Mouse (Mus musculus) MEL (cell line): ENCODE data around the gene Upp2. TPM values are rescaled to one million over a fixed set of nuclear protein-coding genes. Genes with fewer than 3 reads are reported as not detected.

Experiments used
- DNase-seq: peaks from one replicate; pipeline ENCODE4 v3.0.0; 2011; ENCODE audit warnings: low read depth, low spot score
- H3K27ac ChIP-seq: 2 replicates; pipeline ENCODE4 v1.5.1; 2012; ENCODE audit warnings: low read depth, mild to moderate bottlenecking, control low read depth, low read length, moderate library complexity; ENCODE audit not compliant: control insufficient read depth
- H3K27me3 ChIP-seq, 2 experiments: fragments of 150-350 bp in 1 of 2; sonication (generic) in 1 of 2; 2 replicates each; pipeline ENCODE4 v1.6.1; 2012; ENCODE audit warnings: low read length in 2 of 2, mild to moderate bottlenecking in 2 of 2, improper control_type of control experiment in 1 of 2, moderate library complexity in 1 of 2; ENCODE audit not compliant: insufficient read depth in 2 of 2, control insufficient read depth in 1 of 2
- H3K36me3 ChIP-seq, 2 experiments: 2 replicates each; pipeline ENCODE4 v1.6.1; 2012 to 2014; ENCODE audit warnings: low read length in 2 of 2, improper control_type of control experiment in 1 of 2, inconsistent platforms in 1 of 2, mild to moderate bottlenecking in 1 of 2; ENCODE audit not compliant: insufficient read depth in 2 of 2, control insufficient read depth in 1 of 2
- H3K4me1 ChIP-seq, 2 experiments: fragments of 150-350 bp in 1 of 2; sonication (generic) in 1 of 2; 2 replicates each; pipeline ENCODE4 v1.6.1; 2012; ENCODE audit warnings: low read length in 2 of 2, improper control_type of control experiment in 1 of 2, mild to moderate bottlenecking in 1 of 2; ENCODE audit not compliant: insufficient read depth in 2 of 2, control insufficient read depth in 1 of 2
- H3K4me3 ChIP-seq, 2 experiments: fragments of 150-350 bp in 1 of 2; sonication (generic) in 1 of 2; 2 replicates each; pipeline ENCODE4 v1.5.1; 2012; ENCODE audit warnings: low read depth in 2 of 2, low read length in 2 of 2, mild to moderate bottlenecking in 2 of 2, moderate library complexity in 2 of 2, control low read depth in 1 of 2, improper control_type of control experiment in 1 of 2; ENCODE audit not compliant: control insufficient read depth in 1 of 2, insufficient read depth in 1 of 2
- H3K79me2 ChIP-seq: 2 replicates; pipeline ENCODE4 v1.6.1; 2012; ENCODE audit warnings: mild to moderate bottlenecking, low read length, moderate library complexity; ENCODE audit not compliant: control insufficient read depth, poor library complexity, insufficient read depth
- H3K9ac ChIP-seq: 2 replicates; pipeline ENCODE4 v1.6.1; 2012; ENCODE audit warnings: low read depth, mild to moderate bottlenecking, control low read depth, low read length, moderate library complexity; ENCODE audit not compliant: control insufficient read depth, poor library complexity, severe bottlenecking
- H3K9me3 ChIP-seq: fragments of 150-350 bp; sonication (generic); replicated peaks from 2 replicates; pipeline ENCODE4 v1.6.1; 2012; ENCODE audit warnings: mild to moderate bottlenecking, low read length, improper control_type of control experiment, moderate library complexity; ENCODE audit not compliant: insufficient read depth
- CHD2 ChIP-seq: IDR thresholded peaks from 2 replicates; pipeline ENCODE4 v1.6.1; 2011; ENCODE audit warnings: low read length, improper control_type of control experiment
- E2F4 ChIP-seq: IDR thresholded peaks from 2 replicates; pipeline ENCODE4 v1.6.1; 2011; ENCODE audit warnings: low read depth, low read length, improper control_type of control experiment, borderline replicate concordance
- EP300 ChIP-seq, 2 experiments: IDR thresholded peaks; 2 replicates each; pipeline ENCODE4 v1.6.1; 2011; ENCODE audit warnings: improper control_type of control experiment in 2 of 2, low read length in 2 of 2, low read depth in 1 of 2, mild to moderate bottlenecking in 1 of 2
- HCFC1 ChIP-seq: IDR thresholded peaks from 2 replicates; pipeline ENCODE4 v1.6.1; 2012; ENCODE audit warnings: low read depth, mild to moderate bottlenecking, inconsistent platforms, low read length, improper control_type of control experiment, moderate library complexity
- KAT2A ChIP-seq: conservative IDR thresholded peaks from 2 replicates; pipeline ENCODE4 v1.6.1; 2012; ENCODE audit warnings: low read depth, low read length, improper control_type of control experiment, inconsistent platforms
- MAFK ChIP-seq: IDR thresholded peaks from 2 replicates; pipeline ENCODE4 v1.6.1; 2011; ENCODE audit warnings: low read depth, mild to moderate bottlenecking, low read length, improper control_type of control experiment, borderline replicate concordance
- MAX ChIP-seq: IDR thresholded peaks from 2 replicates; pipeline ENCODE4 v1.6.1; 2011; ENCODE audit warnings: low read length, improper control_type of control experiment
- MAZ ChIP-seq: IDR thresholded peaks from 2 replicates; pipeline ENCODE4 v1.6.1; 2012; ENCODE audit warnings: low read depth, mild to moderate bottlenecking, inconsistent platforms, low read length, improper control_type of control experiment
- MXI1 ChIP-seq: IDR thresholded peaks from 2 replicates; pipeline ENCODE4 v1.6.1; 2011; ENCODE audit warnings: mild to moderate bottlenecking, low read depth, low read length, improper control_type of control experiment
- MYC ChIP-seq: IDR thresholded peaks from 2 replicates; pipeline ENCODE4 v1.6.1; 2011; ENCODE audit warnings: low read depth, mild to moderate bottlenecking, low read length, improper control_type of control experiment, moderate library complexity
- POLR2A ChIP-seq, 2 experiments: IDR thresholded peaks; 2 replicates each; pipeline ENCODE4 v1.6.1; 2011 to 2012; ENCODE audit warnings: low read length in 2 of 2, mild to moderate bottlenecking in 2 of 2, control low read depth in 1 of 2, improper control_type of control experiment in 1 of 2, low read depth in 1 of 2, moderate library complexity in 1 of 2; ENCODE audit not compliant: control insufficient read depth in 1 of 2, insufficient read depth in 1 of 2, poor library complexity in 1 of 2
- POLR2AphosphoS2 ChIP-seq: IDR thresholded peaks from 2 replicates; pipeline ENCODE4 v1.6.1; 2011; ENCODE audit warnings: low read length, improper control_type of control experiment
- SMC3 ChIP-seq: IDR thresholded peaks from 2 replicates; pipeline ENCODE4 v1.6.1; 2011; ENCODE audit warnings: low read depth, low read length, improper control_type of control experiment
- TAL1 ChIP-seq: IDR thresholded peaks from 2 replicates; pipeline ENCODE4 v1.6.1; 2012; ENCODE audit warnings: mild to moderate bottlenecking, inconsistent platforms, low read length, moderate library complexity, mixed read lengths
- TBP ChIP-seq: IDR thresholded peaks from 2 replicates; pipeline ENCODE4 v1.8.0; 2011; ENCODE audit warnings: low read depth, low read length, improper control_type of control experiment
- TCF12 ChIP-seq: IDR thresholded peaks from 2 replicates; pipeline ENCODE4 v1.6.1; 2014; ENCODE audit warnings: low read depth, mild to moderate bottlenecking, inconsistent platforms, low read length, improper control_type of control experiment, moderate library complexity
- USF2 ChIP-seq, 2 experiments: IDR thresholded peaks; 2 replicates each; pipeline ENCODE4 v1.6.1; 2011 to 2012; ENCODE audit warnings: improper control_type of control experiment in 2 of 2, low read length in 2 of 2, borderline replicate concordance in 1 of 2, inconsistent platforms in 1 of 2, low read depth in 1 of 2, mild to moderate bottlenecking in 1 of 2; ENCODE audit not compliant: insufficient read depth in 1 of 2
- ZMIZ1 ChIP-seq: IDR thresholded peaks from 2 replicates; pipeline ENCODE4 v1.6.1; 2012; ENCODE audit warnings: low read depth, mild to moderate bottlenecking, inconsistent platforms, low read length, improper control_type of control experiment, moderate library complexity
- ZNF384 ChIP-seq: IDR thresholded peaks from 2 replicates; pipeline ENCODE4 v1.6.1; 2012; ENCODE audit warnings: low read depth, mild to moderate bottlenecking, inconsistent platforms, low read length, improper control_type of control experiment
- polyA plus RNA-seq, 2 experiments: library from polyadenylated mRNA; stranded (reverse) in 1 of 2; unstranded in 1 of 2; fragments of >175 nt in 1 of 2; fragments of >200 nt in 1 of 2; gene quantifications; 2 replicates each; pipeline versions ENCODE4 v1.2.1 to v1.2.4; 2012; ENCODE audit warnings: low replicate concordance in 2 of 2, low read depth in 1 of 2; ENCODE audit not compliant: insufficient read length in 2 of 2, insufficient read depth in 1 of 2, missing spikeins in 1 of 2
- total RNA-seq: library from RNA; depleted of rRNA; stranded (reverse); fragments of 300-350 nt; gene quantifications from 2 replicates; pipeline ENCODE4 v1.2.3, GENCODE M21; 2012

The Upp2 gene
- total and polyA plus RNA-seq, 3 experiments = not detected

- Histone ChIP-seq H3K4me1 (no peaks in the 10 kb centered on the region), H3K9me3 (no peaks in the 10 kb centered on the region), H3K9ac (no peak overlapping the region), H3K36me3 (no peaks in the 10 kb centered on the region), H3K27me3 (no peaks in the 10 kb centered on the region), H3K79me2 (no peaks in the 10 kb centered on the region), H3K27ac (no peak overlapping the region), H3K4me3 (no peak overlapping the region)
- no peak for DNase-seq
- TF ChIP-seq MYC = no peak
- no peak for TF ChIP-seq MXI1
- TF ChIP-seq EP300 (IDR thresholded peaks at IDR 0.05; ENCODE audit: low read depth in 1 of 2, low read length in 2 of 2) = no peak
- TF ChIP-seq POLR2A (IDR thresholded peaks at IDR 0.05; ENCODE audit: control insufficient read depth in 1 of 2, insufficient read depth in 1 of 2, low read depth in 1 of 2, low read length in 2 of 2, poor library complexity in 1 of 2) = no peak
- no peak for TF ChIP-seq TAL1
Measured at GRCm38 (mm10) chr2:58601382-58601781, 34.3 kb downstream of the Upp2 start.

- Histone ChIP-seq H3K27ac (no peak overlapping the region), H3K4me3 (no peak overlapping the region), H3K9me3 (no peaks in the 10 kb centered on the region), H3K9ac (no peak overlapping the region), H3K79me2 (no peaks in the 10 kb centered on the region), H3K27me3 (no peaks in the 10 kb centered on the region), H3K36me3 (no peaks in the 10 kb centered on the region), H3K4me1 (no peaks in the 10 kb centered on the region)
- TF ChIP-seq USF2 (IDR thresholded peaks at IDR 0.05; ENCODE audit: borderline replicate concordance in 1 of 2, insufficient read depth in 1 of 2, low read depth in 1 of 2, low read length in 2 of 2) = no peak
- TF ChIP-seq ZNF384 = no peak
- no peak for TF ChIP-seq ZMIZ1
- TF ChIP-seq HCFC1 = no peak
- no peak for TF ChIP-seq MAZ
- no peak for TF ChIP-seq POLR2A (IDR thresholded peaks at IDR 0.05; ENCODE audit: control insufficient read depth in 1 of 2, insufficient read depth in 1 of 2, low read depth in 1 of 2, low read length in 2 of 2, poor library complexity in 1 of 2)
- TF ChIP-seq POLR2AphosphoS2 = no peak
- no peak for TF ChIP-seq MAFK
- TF ChIP-seq MYC = no peak
- no peak for DNase-seq
Measured at GRCm38 (mm10) chr2:58603379-58603778, 36.3 kb downstream of the Upp2 start.

DNA sequence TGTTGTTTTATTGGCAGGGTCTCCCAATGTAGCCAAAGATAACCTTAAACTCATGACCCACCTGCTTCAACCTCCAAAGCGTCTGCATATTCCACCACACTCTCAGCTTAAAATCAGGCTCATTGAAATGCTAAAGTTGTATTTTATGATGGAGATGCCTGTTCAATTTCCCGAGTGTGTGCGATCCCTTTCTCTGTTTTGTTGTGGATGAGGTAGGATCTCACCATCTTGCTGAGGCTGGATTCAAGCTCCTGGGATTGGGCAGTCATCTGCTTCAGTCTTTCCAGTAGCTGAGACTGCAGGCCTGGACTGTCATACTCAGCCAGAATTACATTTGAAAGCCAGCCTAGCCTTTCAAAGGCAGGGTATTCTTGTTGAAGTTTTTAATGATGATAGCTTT lies 37.7 kb downstream of the Upp2 start:
- Histone ChIP-seq H3K4me3 (no peak overlapping the region), H3K27me3 (no peaks in the 10 kb centered on the region), H3K4me1 (no peaks in the 10 kb centered on the region), H3K27ac (no peak overlapping the region), H3K9me3 (no peaks in the 10 kb centered on the region), H3K79me2 (no peaks in the 10 kb centered on the region), H3K9ac (no peak overlapping the region), H3K36me3 (no peaks in the 10 kb centered on the region)
- no peak for TF ChIP-seq KAT2A
- no peak for TF ChIP-seq E2F4
- TF ChIP-seq MAX = no peak
- TF ChIP-seq SMC3 = no peak
- TF ChIP-seq CHD2 = no peak
- TF ChIP-seq USF2 (IDR thresholded peaks at IDR 0.05; ENCODE audit: borderline replicate concordance in 1 of 2, insufficient read depth in 1 of 2, low read depth in 1 of 2, low read length in 2 of 2) = no peak
- no peak for TF ChIP-seq TBP
- no peak for TF ChIP-seq TCF12
- no peak for DNase-seq
